Mouse (Mus musculus) small intestine, adult 2 months (tissue): ENCODE data around the gene Pcgf5.

Experiments used
- CTCF ChIP-seq: fragments of 200-500 bp; IDR thresholded peaks from 2 replicates; pipeline ENCODE4 v1.5.1; 2012; ENCODE audit warnings: low read depth, mild to moderate bottlenecking, control low read depth, inconsistent platforms, low read length, moderate library complexity, mixed read lengths; ENCODE audit not compliant: insufficient replicate concordance, insufficient read length; ENCODE audit errors: extremely low read depth
- POLR2A ChIP-seq: fragments of 200-500 bp; IDR thresholded peaks from 2 replicates; pipeline ENCODE4 v1.6.1; 2012; ENCODE audit warnings: low read depth, mild to moderate bottlenecking, control low read depth, inconsistent platforms, low read length, moderate library complexity

DNA sequence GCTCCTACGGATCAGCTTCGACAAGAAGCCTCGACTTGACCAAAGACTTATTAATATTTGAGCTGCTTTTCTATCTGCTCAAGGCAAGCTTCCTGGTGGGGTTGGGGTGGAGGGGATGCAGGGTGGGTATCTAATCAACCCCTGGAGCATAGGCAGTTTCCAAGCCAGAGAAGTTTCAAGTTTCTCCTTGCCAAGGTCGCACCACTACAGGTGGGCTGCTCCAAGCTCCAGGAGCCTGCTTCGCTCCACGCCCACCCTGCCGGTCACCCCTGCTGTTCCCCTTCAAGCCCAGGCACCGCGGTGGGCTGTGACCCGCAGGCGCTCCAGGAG, 313 bp upstream of the Pcgf5 start:
- TF ChIP-seq CTCF = no peak
- TF ChIP-seq POLR2A = no peak
